12 mouse cellular contexts compared by ENCODE assay signal in the genomic region with DNA sequence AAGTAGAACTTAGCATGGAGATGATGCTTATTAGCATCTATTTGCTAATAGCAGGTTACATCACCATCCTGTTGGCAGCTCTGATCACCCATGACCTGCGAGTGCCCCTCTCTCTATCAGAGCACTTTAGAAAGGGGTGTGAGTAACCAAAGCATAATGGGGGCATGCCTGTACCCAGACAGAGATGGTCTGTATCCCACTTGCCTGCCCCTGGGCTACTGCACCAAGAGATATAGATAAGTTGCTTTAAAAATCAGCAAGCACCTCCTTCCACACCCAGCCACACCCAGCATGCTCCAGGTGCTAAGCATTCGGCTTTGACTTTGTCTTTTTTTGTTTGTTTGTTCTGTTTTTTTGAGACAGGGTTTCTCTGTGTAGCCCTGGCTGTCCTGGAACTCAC. TPM values are rescaled to one million over a fixed set of nuclear protein-coding genes. Genes with fewer than 3 reads are reported as not detected.
DNase-seq lines count a peak whose midpoint lies in the region; ATAC-seq and TF ChIP-seq lines count a peak whose summit lies in the region.
"Had no signal": no experiment of that assay in that cellular context is flagged by ENCODE, and none has a peak within 500 bp of the region (broad histone marks: within the 10 kb centered on the region; RNA-seq: fewer than 3 reads in every experiment).

No protein-coding gene starts in this region.

- H3K4me1 ChIP-seq in heart, embryonic 13.5 days: peaks cover 85% of the 10 kb centered on the region
- peaks cover 33% of the 10 kb centered on the region for H3K4me1 ChIP-seq in lung, embryonic 16.5 days (replicated peaks; ENCODE audit: control insufficient read depth, insufficient read depth, low read length)
- H3K4me1 ChIP-seq in lung, adult 2 months (ENCODE audit: control insufficient read depth, insufficient read depth, low read length): peaks cover 11% of the 10 kb centered on the region
- peaks cover 49% of the 10 kb centered on the region for H3K4me1 ChIP-seq in limb, embryonic 13.5 days

- TF ChIP-seq POLR2A in lung, adult 2 months (IDR thresholded peaks at IDR 0.05; ENCODE audit: borderline replicate concordance, extremely low read depth, low read depth, low read length): no peak

- H3K9me3 ChIP-seq in heart, embryonic 13.5 days: no peaks in the 10 kb centered on the region
- H3K9me3 ChIP-seq in lung, embryonic 16.5 days (ENCODE audit: control insufficient read depth, low read length): no peaks in the 10 kb centered on the region
- H3K9me3 ChIP-seq in limb, embryonic 13.5 days: no peaks in the 10 kb centered on the region

- no peak for DNase-seq in heart, postnatal 14 days
- DNase-seq in lung, adult 2 months: no peak
- DNase-seq in embryo, embryonic 10 days (ENCODE audit: low spot score): no peak
- DNase-seq in gastrocnemius, postnatal 25 days: no peak
- DNase-seq: cerebellum, adult 2 months; left cerebral cortex, postnatal 4 days; thymus, adult 2 months had no signal

- peak overlapping the region; percentile 95 for H3K27ac ChIP-seq in heart, embryonic 13.5 days (replicated peaks)
- peak overlapping the region; percentile 89 for H3K27ac ChIP-seq in lung, embryonic 16.5 days (ENCODE audit: low read length)
- H3K27ac ChIP-seq in limb, embryonic 13.5 days: no peak overlapping the region

- no peak for ATAC-seq in heart, embryonic 13.5 days (ENCODE audit: extremely low read depth, insufficient number of reproducible peaks, low FRiP score, low TSS enrichment)
- ATAC-seq in lung, embryonic 16.5 days (ENCODE audit: low read depth): no peak
- no peak for ATAC-seq in limb, embryonic 13.5 days (ENCODE audit: low FRiP score, low read depth)
- ATAC-seq: inflammation-experienced regulatory T-cells, adult 6 months had no signal

- H3K27me3 ChIP-seq in heart, embryonic 13.5 days (replicated peaks): peaks cover 43% of the 10 kb centered on the region
- peaks cover 11% of the 10 kb centered on the region for H3K27me3 ChIP-seq in lung, embryonic 16.5 days (ENCODE audit: control insufficient read depth, insufficient read depth, low read depth, low read length)
- H3K27me3 ChIP-seq in limb, embryonic 13.5 days: peaks cover 81% of the 10 kb centered on the region

- no peaks in the 10 kb centered on the region for H3K36me3 ChIP-seq in heart, embryonic 13.5 days
- no peaks in the 10 kb centered on the region for H3K36me3 ChIP-seq in lung, embryonic 16.5 days (ENCODE audit: control insufficient read depth, insufficient read depth, low read length)
- H3K36me3 ChIP-seq in limb, embryonic 13.5 days: no peaks in the 10 kb centered on the region

- peak overlapping the region; percentile 89 for H3K9ac ChIP-seq in heart, embryonic 13.5 days
- no peak overlapping the region for H3K9ac ChIP-seq in lung, embryonic 16.5 days (ENCODE audit: low read length)
- H3K9ac ChIP-seq in limb, embryonic 13.5 days: no peak overlapping the region

- H3K4me2 ChIP-seq in heart, embryonic 13.5 days: peak overlapping the region; percentile 96
- peak overlapping the region; percentile 94 for H3K4me2 ChIP-seq in lung, embryonic 16.5 days (ENCODE audit: low read depth, low read length)
- H3K4me2 ChIP-seq in limb, embryonic 13.5 days (replicated peaks): 0 out of 2 replicates have a peak overlapping the region, but pooled peaks have one; percentile 99

- no peak for TF ChIP-seq CTCF in lung, adult 2 months (IDR thresholded peaks at IDR 0.05; ENCODE audit: insufficient read depth, low read length)

- intact Hi-C loops in heart, postnatal 14 days (cut with DNase I): no loop called here

- WGBS in heart, embryonic 13.5 days: 21% methylated on average over 2 of the region's 2 CpGs
- 22% methylated on average over 2 of the region's 2 CpGs for WGBS in lung, embryonic 16.5 days
- 37% methylated on average over 2 of the region's 2 CpGs for WGBS in lung, adult 2 months
- 10% methylated on average over 2 of the region's 2 CpGs for WGBS in limb, embryonic 13.5 days

- peak overlapping the region; percentile 66 for H3K4me3 ChIP-seq in heart, embryonic 13.5 days
- H3K4me3 ChIP-seq in lung, embryonic 16.5 days (ENCODE audit: low read length): no peak overlapping the region
- H3K4me3 ChIP-seq in lung, adult 2 months (replicated peaks; ENCODE audit: extremely low read depth, low read depth, low read length): no peak overlapping the region
- no peak overlapping the region for H3K4me3 ChIP-seq in limb, embryonic 13.5 days

RNA-seq across cellular contexts. Expression of a gene that starts 2.6 kb away (rescaled TPM):
- 28.1 and 30.1 TPM in 2 replicates for polyA plus RNA-seq in heart, embryonic 13.5 days (2015; fragmentation: Nextera tagmentation; extraction: Ambion mirVana)
- 10 to 100 TPM; 18.5 to 20.2 TPM for total RNA-seq in heart, postnatal 14 days (2021)
- polyA plus RNA-seq in lung, embryonic 16.5 days (2015; fragmentation: Nextera tagmentation; extraction: Ambion mirVana): 13.2 and 14.4 TPM in 2 replicates
- polyA plus RNA-seq in lung, adult 2 months (2012; rRNA removed): 17.3 and 19.5 TPM in 2 replicates
- polyA plus RNA-seq in limb, embryonic 13.5 days (2015; fragmentation: Nextera tagmentation; extraction: Ambion mirVana): 1.6 and 1.7 TPM in 2 replicates
- total RNA-seq in gastrocnemius, postnatal 25 days (2021): under 1 TPM; 0.51 to 0.90 TPM
- total RNA-seq: megakaryocyte-erythroid progenitor cell, adult 5-6 weeks had no signal

RNA-seq across cellular contexts. Expression of a gene that starts 21.4 kb away (rescaled TPM):
- 73.5 and 77.8 TPM in 2 replicates for polyA plus RNA-seq in heart, embryonic 13.5 days (2015; fragmentation: Nextera tagmentation; extraction: Ambion mirVana)
- 10 to 100 TPM; 33.2 to 33.3 TPM for total RNA-seq in heart, postnatal 14 days (2021)
- 164 and 169 TPM in 2 replicates for polyA plus RNA-seq in lung, embryonic 16.5 days (2015; fragmentation: Nextera tagmentation; extraction: Ambion mirVana)
- 142 and 150 TPM in 2 replicates for polyA plus RNA-seq in lung, adult 2 months (2012; rRNA removed)
- 128 and 132 TPM in 2 replicates for polyA plus RNA-seq in limb, embryonic 13.5 days (2015; fragmentation: Nextera tagmentation; extraction: Ambion mirVana)
- 10 to 100 TPM; 26.3 to 28.9 TPM for total RNA-seq in gastrocnemius, postnatal 25 days (2021)
